Mouse (Mus musculus): Measurements from ENCODE around the gene Gm49405. TPM values are rescaled to one million over a fixed set of nuclear protein-coding genes. Genes with fewer than 3 reads are reported as not detected.

Gm49405 gene
- total RNA-seq, 2 experiments from 2014 or later, result 0.84 to 1.1 TPM

GRCm38 (mm10) chr19:4051741-4052515 is 51.5 kb downstream of the Gm49405 start:
- peak; percentile 54 to 90 for DNase-seq

- DNase-seq, result peak; percentile 26 to 28
Observed at GRCm38 (mm10) chr19:4052516-4053030, 52.1 kb downstream of the Gm49405 start.

- DNase-seq, result no peak
Observed at GRCm38 (mm10) chr19:4054613-4055012, 54.2 kb downstream of the Gm49405 start.

Other genes with a start within 250 kb of the Gm49405 start
- gene Kmt5b, start 233.2 kb upstream of the Gm49405 start, total RNA-seq (2021), result 10 to 100 TPM; 27.2 to 29.3 TPM
- 10 to 100 TPM; 11.8 to 15.5 TPM for gene Chka, start 148.9 kb upstream of the Gm49405 start, total RNA-seq (2021)
- 1 to 10 TPM; 8.0 to 9.2 TPM for gene Tcirg1, start 93.5 kb upstream of the Gm49405 start, total RNA-seq (2021)
- gene Ndufs8, start 87.9 kb upstream of the Gm49405 start, total RNA-seq (2021), result 100 to 1,000 TPM; 489 to 502 TPM
- 1 to 10 TPM; 1.3 to 2.0 TPM for gene Aldh3b1, start 70.8 kb upstream of the Gm49405 start, total RNA-seq (2021)
- gene Unc93b1, start 65.4 kb upstream of the Gm49405 start, total RNA-seq (2021), result 10 to 100 TPM; 17.7 to 23.9 TPM
- under 1 TPM; 0.28 to 0.30 TPM for gene Aldh3b3, start 42.0 kb upstream of the Gm49405 start, total RNA-seq (2021)
- under 1 TPM; 0.22 to 0.98 TPM for gene Aldh3b2, start 28.3 kb upstream of the Gm49405 start, total RNA-seq (2021)
- 10 to 100 TPM; 24.3 to 28.5 TPM for gene Acy3, start 14.1 kb upstream of the Gm49405 start, total RNA-seq (2021)
- not detected for gene Tbx10, start 7.9 kb upstream of the Gm49405 start, total RNA-seq (2021)
- gene Nudt8, start within 50 bp of the Gm49405 start, total RNA-seq (2021), result 100 to 1,000 TPM; 162 to 166 TPM
- 100 to 1,000 TPM; 241 to 281 TPM for gene Doc2g, start 2.7 kb downstream of the Gm49405 start, total RNA-seq (2021)
- gene Ndufv1, start 12.2 kb downstream of the Gm49405 start, total RNA-seq (2021), result 1,000 to 10,000 TPM; 1,128 to 1,150 TPM
- 100 to 1,000 TPM; 350 to 400 TPM for gene Gstp1, start 37.4 kb downstream of the Gm49405 start, total RNA-seq (2021)
- gene Gstp2, start 45.4 kb downstream of the Gm49405 start, total RNA-seq (2021), result 100 to 1,000 TPM; 123 to 134 TPM
- not detected for gene Gstp3, start 58.9 kb downstream of the Gm49405 start, total RNA-seq (2021)
- not detected for gene Cabp2, start 81.0 kb downstream of the Gm49405 start, total RNA-seq (2021)
- 10 to 100 TPM; 34.5 to 37.8 TPM for gene Cdk2ap2, start 96.6 kb downstream of the Gm49405 start, total RNA-seq (2021)
- 10 to 100 TPM; 16.1 to 21.2 TPM for gene Pitpnm1, start 99.4 kb downstream of the Gm49405 start, total RNA-seq (2021)
- gene Aip, start 125.2 kb downstream of the Gm49405 start, total RNA-seq (2021), result 10 to 100 TPM; 62.1 to 63.2 TPM
- gene Gpr152, start 139.2 kb downstream of the Gm49405 start, total RNA-seq (2021), result under 1 TPM in 1 of 2 experiments, not detected in 1; 0.08 TPM
- gene Cabp4, start 143.4 kb downstream of the Gm49405 start, total RNA-seq (2021), result under 1 TPM; 0.12 to 0.13 TPM
- gene Coro1b, start 148.0 kb downstream of the Gm49405 start, total RNA-seq (2021), result 10 to 100 TPM; 38.3 to 47.6 TPM
- 1 to 10 TPM in 1 of 2 experiments, under 1 TPM in 1; 0.69 to 8.4 TPM for gene Ptprcap, start 153.0 kb downstream of the Gm49405 start, total RNA-seq (2021)
- 10 to 100 TPM; 13.1 to 17.1 TPM for gene Rps6kb2, start 162.7 kb downstream of the Gm49405 start, total RNA-seq (2021)
- gene Carns1, start 174.9 kb downstream of the Gm49405 start, total RNA-seq (2021), result 10 to 100 TPM; 28.3 to 30.5 TPM
- 10 to 100 TPM; 12.0 to 20.2 TPM for gene Tbc1d10c, start 190.7 kb downstream of the Gm49405 start, total RNA-seq (2021)
- 100 to 1,000 TPM; 293 to 299 TPM for gene Ppp1ca, start 191.4 kb downstream of the Gm49405 start, total RNA-seq (2021)
- gene Rad9a, start 201.0 kb downstream of the Gm49405 start, total RNA-seq (2021), result 1 to 10 TPM; 4.5 to 4.8 TPM
- 1 to 10 TPM; 1.2 to 2.3 TPM for gene Clcf1, start 213.6 kb downstream of the Gm49405 start, total RNA-seq (2021)
- not detected for gene AC109138.7, start 213.7 kb downstream of the Gm49405 start, total RNA-seq (2021)
- 10 to 100 TPM in 1 of 2 experiments, 1 to 10 TPM in 1; 9.1 to 19.9 TPM for gene Pold4, start 231.3 kb downstream of the Gm49405 start, total RNA-seq (2021)